Mouse (Mus musculus) hindbrain, embryonic 11.5 days (tissue): ENCODE measurements at regions not wholly inside any gene's neighbourhood (a gene's known extent, or its start where the extent isn't known, plus 50 kb on each side); places are given as distances from the start of the nearest gene placed in this dataset.

ENCODE experiments used
- ATAC-seq: fragments of 200-750 bp; cut with Nextera tagmentation; 2 replicates; pipeline ENCODE4 v1.8.0; 2017; ENCODE audit warnings: mild to moderate bottlenecking, moderate TSS enrichment, moderate library complexity; ENCODE audit not compliant: low FRiP score
- DNase-seq: peaks from one replicate; pipeline ENCODE4 v3.0.0-alpha.2; 2015; ENCODE audit warnings: low spot score
- H3K27ac ChIP-seq: fragments of 300-500 bp; sonication (generic); 2 replicates; pipeline ENCODE4 v1.5.1; 2014; ENCODE audit warnings: mild to moderate bottlenecking, low read depth, low read length
- H3K27me3 ChIP-seq: fragments of 300-500 bp; sonication (generic); 2 replicates; pipeline ENCODE4 v1.6.1; 2014; ENCODE audit warnings: mild to moderate bottlenecking, low read length, moderate library complexity, mixed read lengths; ENCODE audit not compliant: control insufficient read depth, insufficient read depth
- H3K36me3 ChIP-seq: fragments of 300-500 bp; sonication (generic); 2 replicates; pipeline ENCODE4 v1.6.1; 2014; ENCODE audit warnings: mild to moderate bottlenecking, low read length, moderate library complexity, mixed read lengths; ENCODE audit not compliant: control insufficient read depth, insufficient read depth
- H3K4me1 ChIP-seq: fragments of 300-500 bp; sonication (generic); replicated peaks from 2 replicates; pipeline ENCODE4 v1.6.1; 2014; ENCODE audit warnings: low read length, mixed read lengths; ENCODE audit not compliant: control insufficient read depth, insufficient read depth
- H3K4me2 ChIP-seq: fragments of 300-500 bp; sonication (generic); replicated peaks from 2 replicates; pipeline ENCODE4 v1.6.1; 2014; ENCODE audit warnings: mild to moderate bottlenecking, low read depth, low read length
- H3K4me3 ChIP-seq: fragments of 300-500 bp; sonication (generic); 2 replicates; pipeline ENCODE4 v1.5.1; 2014; ENCODE audit warnings: low read depth, low read length
- H3K9ac ChIP-seq: fragments of 300-500 bp; sonication (generic); 2 replicates; pipeline ENCODE4 v1.6.1; 2014; ENCODE audit warnings: low read depth, low read length
- H3K9me3 ChIP-seq: fragments of 300-500 bp; sonication (generic); 2 replicates; pipeline ENCODE4 v1.6.1; 2016; ENCODE audit warnings: low read length; ENCODE audit not compliant: control insufficient read depth
- WGBS: fragments of 180-500 bp; shearing (Covaris S2); extraction: QIAGEN DNeasy Blood & Tissue Kit; methylation state at CpG from one replicate; pipeline ENCODE4 v1.1.7; 2014; 5-methylcytosine and 5-hydroxymethylcytosine counted together

DNA sequence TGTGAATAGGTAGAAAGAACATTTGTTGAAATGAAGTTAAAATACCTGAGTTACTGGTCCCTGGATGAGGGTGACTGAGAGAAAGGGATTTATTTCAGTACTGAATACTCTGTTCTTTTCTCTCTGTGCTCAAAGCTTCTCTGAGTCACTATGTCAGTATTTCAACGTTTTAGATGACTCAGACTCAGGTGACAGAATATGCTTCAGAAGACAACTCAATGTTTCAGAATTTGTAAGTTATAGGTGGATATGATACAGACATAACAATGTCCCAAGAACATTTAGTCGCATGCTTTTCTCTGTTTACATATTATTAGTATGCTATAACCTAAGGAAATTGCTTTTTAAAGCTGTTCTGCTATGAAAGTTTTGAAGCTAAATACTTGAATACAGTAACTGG lies 1069.5 kb downstream of the Adgrl3 start:
- WGBS = 77% methylated on average over 2 of the region's 2 CpGs
- no peak for DNase-seq
- Histone ChIP-seq H3K9ac (no peak overlapping the region), H3K36me3 (no peaks in the 10 kb centered on the region), H3K4me2 (no peak overlapping the region), H3K27me3 (no peaks in the 10 kb centered on the region), H3K4me1 (no peaks in the 10 kb centered on the region), H3K4me3 (no peak overlapping the region), H3K9me3 (no peaks in the 10 kb centered on the region), H3K27ac (no peak overlapping the region)
- no peak for ATAC-seq

DNA sequence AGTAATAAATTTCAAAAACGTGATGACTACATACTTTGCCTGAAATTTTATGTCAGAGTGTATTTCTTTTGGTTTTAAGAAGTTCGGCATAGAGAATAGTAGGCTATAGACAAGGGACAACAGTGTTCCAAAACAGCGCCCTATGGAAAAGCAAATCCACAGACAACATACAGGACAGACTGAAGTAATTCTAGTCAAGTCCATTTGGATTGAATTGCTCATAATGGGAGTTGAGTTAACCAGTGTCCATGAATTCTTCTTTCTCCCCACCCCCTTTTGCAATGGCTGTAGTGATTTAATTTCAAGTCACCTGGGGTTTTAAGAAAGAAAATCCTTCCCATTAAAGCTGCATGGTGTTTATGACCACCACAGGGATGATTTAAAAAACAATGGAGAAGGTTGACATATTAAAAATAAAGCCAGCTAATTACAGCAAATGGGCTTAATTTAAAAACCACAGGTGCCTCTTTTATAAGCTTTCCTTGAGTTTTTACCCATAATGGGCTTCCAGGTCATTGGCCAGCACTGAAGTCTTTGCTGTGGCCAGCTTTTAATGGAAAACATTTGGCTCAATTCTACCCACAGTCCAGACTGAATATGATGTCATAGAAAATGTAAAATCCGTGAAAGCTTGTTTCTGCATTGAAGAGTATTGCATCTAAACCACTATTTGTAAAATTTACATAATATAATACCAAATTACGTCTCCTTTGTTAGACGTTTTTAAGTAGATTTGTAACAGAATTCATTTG lies 1083.3 kb downstream of the Adgrl3 start:
- ATAC-seq (no peak), DNase-seq (no peak)
- no peaks in the 10 kb centered on the region for H3K4me1 ChIP-seq
- H3K4me2 ChIP-seq = no peak overlapping the region
- no peak overlapping the region for H3K9ac ChIP-seq
- no peak overlapping the region for H3K4me3 ChIP-seq
- H3K27ac ChIP-seq = no peak overlapping the region
- H3K9me3 ChIP-seq = no peaks in the 10 kb centered on the region
- WGBS = 84% methylated on average over 6 of the region's 6 CpGs
- no peaks in the 10 kb centered on the region for H3K36me3 ChIP-seq
- no peaks in the 10 kb centered on the region for H3K27me3 ChIP-seq

DNA sequence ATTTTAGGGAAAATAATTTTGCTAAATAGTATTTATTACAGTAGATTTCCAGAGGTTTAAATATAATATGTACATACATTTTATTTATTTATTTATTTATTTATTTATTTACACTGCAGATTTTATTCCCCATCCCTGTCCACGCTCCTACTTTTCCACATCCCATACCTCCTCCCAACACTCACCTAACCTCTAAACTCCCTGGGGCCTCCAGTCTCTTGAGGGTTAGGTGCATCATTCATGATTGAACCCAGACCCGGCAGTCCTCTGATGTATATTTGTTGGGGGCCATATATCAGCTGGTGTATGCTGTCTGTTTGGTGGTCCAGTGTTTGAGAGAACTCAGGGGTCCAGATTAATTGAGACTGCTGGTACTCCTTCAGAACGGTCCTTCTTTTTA lies 1083.9 kb downstream of the Adgrl3 start:
- no peak overlapping the region for H3K27ac ChIP-seq
- DNase-seq (no peak), ATAC-seq (no peak)
- H3K4me2 ChIP-seq = no peak overlapping the region
- no peaks in the 10 kb centered on the region for H3K4me1 ChIP-seq
- 88% methylated on average over 3 of the region's 3 CpGs for WGBS
- no peak overlapping the region for H3K4me3 ChIP-seq
- H3K36me3 ChIP-seq = no peaks in the 10 kb centered on the region
- no peaks in the 10 kb centered on the region for H3K9me3 ChIP-seq
- no peak overlapping the region for H3K9ac ChIP-seq
- no peaks in the 10 kb centered on the region for H3K27me3 ChIP-seq

DNA sequence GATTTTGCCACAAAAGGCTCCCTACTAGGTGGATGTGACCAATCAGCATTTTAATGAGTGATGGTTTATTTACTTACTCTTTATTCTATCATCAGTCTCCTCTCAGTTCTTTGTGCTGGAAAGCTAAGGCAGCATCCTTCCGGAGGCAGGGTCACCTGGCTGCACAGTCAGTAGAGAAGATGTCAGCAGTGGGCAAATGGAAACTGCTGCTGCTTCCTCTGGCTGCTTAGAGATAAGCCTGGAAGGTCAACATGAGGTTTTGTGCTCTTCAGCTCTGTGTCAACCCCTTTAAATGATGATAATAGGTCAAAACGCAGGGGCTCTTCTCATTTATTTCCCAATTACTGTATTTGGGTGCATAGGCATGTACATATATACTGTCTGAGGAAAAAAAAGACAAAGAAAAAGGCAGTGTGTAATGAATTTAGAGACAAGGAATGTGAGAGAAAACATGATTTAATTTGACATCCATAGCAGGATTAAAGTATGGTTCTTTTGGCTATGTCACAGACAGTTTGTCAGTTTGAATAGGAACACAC lies 1106.1 kb downstream of the Adgrl3 start:
- 40% methylated on average over 2 of the region's 2 CpGs for WGBS
- H3K4me3 ChIP-seq = no peak overlapping the region
- DNase-seq (no peak), ATAC-seq (no peak)
- no peak overlapping the region for H3K9ac ChIP-seq
- no peaks in the 10 kb centered on the region for H3K9me3 ChIP-seq
- no peak overlapping the region for H3K4me2 ChIP-seq
- H3K27ac ChIP-seq = no peak overlapping the region
- no peaks in the 10 kb centered on the region for H3K36me3 ChIP-seq
- no peaks in the 10 kb centered on the region for H3K4me1 ChIP-seq
- no peaks in the 10 kb centered on the region for H3K27me3 ChIP-seq

DNA sequence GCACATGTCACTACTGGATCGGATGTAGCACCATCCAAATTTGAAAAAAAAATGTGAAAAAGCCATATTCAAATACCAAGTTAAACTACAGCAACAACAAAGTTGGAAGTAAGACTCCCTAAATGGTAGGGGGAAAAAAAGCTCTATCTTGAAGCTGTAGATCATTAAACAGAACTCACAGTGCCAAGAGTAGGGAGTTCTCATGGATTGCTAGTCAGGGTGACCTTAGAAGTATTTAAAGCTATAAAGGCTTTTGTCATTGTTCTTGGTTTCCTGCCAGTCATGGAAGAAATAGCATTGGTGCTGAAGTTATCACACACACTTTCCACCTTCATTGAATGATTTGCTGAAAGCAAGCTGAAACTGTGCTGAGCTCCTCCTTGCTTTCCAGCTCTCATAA lies 1122.1 kb downstream of the Adgrl3 start:
- DNase-seq (no peak), ATAC-seq (no peak)
- no peak overlapping the region for H3K27ac ChIP-seq
- no peaks in the 10 kb centered on the region for H3K27me3 ChIP-seq
- 97% methylated on average over 1 of the region's 1 CpGs for WGBS
- H3K4me2 ChIP-seq = no peak overlapping the region
- no peaks in the 10 kb centered on the region for H3K9me3 ChIP-seq
- no peak overlapping the region for H3K9ac ChIP-seq
- H3K4me3 ChIP-seq = no peak overlapping the region
- H3K4me1 ChIP-seq = no peaks in the 10 kb centered on the region
- H3K36me3 ChIP-seq = no peaks in the 10 kb centered on the region
